Mouse (Mus musculus) T-helper 17 cell (primary cell): Measurements from ENCODE around the gene Pou3f1.

Source experiments
- in situ Hi-C, 2 experiments: fragments of 300-600 bp; cut with MboI, MseI; formaldehyde crosslinking; loops; 1 replicate in 1 of 2; 2 replicates in 1 of 2; pipeline ENCODE4 v1.15.1; 2025; ENCODE audit warnings: high pct_unique_total_duplicates in 2 of 2

The Pou3f1 gene

GRCm38 (mm10) chr4:124685453-124685852 is 28.8 kb downstream of the Pou3f1 start:
- in situ Hi-C loops: loop anchor here (10.0 to 25.0 kb wide), 3 partner anchors 751 to 1848 kb away; partner anchors contain the start of gene Ppt1 (in 1 of the 2)

- in situ Hi-C loops: loop anchor here (10.0 to 25.0 kb wide), 3 partner anchors 751 to 1849 kb away; partner anchors contain the start of gene Ppt1 (in 1 of the 2)
Measured at GRCm38 (mm10) chr4:124685897-124686402, 29.3 kb downstream of the Pou3f1 start.

- in situ Hi-C loops: loop anchor here in 1 of 2 experiments (25.0 kb wide), 2 partner anchors 954 to 1854 kb away; partner anchors contain the start of gene Ppt1
Measured at GRCm38 (mm10) chr4:124691455-124691854, 34.8 kb downstream of the Pou3f1 start.

GRCm38 (mm10) chr4:124692416-124692861 is 35.8 kb downstream of the Pou3f1 start:
- in situ Hi-C loops: loop anchor here in 1 of 2 experiments (25.0 kb wide), 2 partner anchors 955 to 1855 kb away; partner anchors contain the start of gene Ppt1

GRCm38 (mm10) chr4:124693135-124693894 is 36.7 kb downstream of the Pou3f1 start, which contains the start of gene Utp11:
Gene Utp11 (minus strand): TSS chr4:124693600.
- in situ Hi-C loops: loop anchor here in 1 of 2 experiments (25.0 kb wide), 2 partner anchors 956 to 1856 kb away; partner anchors contain the start of gene Ppt1

GRCm38 (mm10) chr4:124694572-124694971 is 38.0 kb downstream of the Pou3f1 start:
- in situ Hi-C loops: loop anchor here in 1 of 2 experiments (25.0 kb wide), 2 partner anchors 957 to 1857 kb away; partner anchors contain the start of gene Ppt1

- in situ Hi-C loops: loop anchor here (5.0 to 25.0 kb wide), 3 partner anchors 779 to 1859 kb away; partner anchors contain the start of genes 4930535I16Rik (in 1 of the 2), Ppt1 (in 1 of the 2) and Rragc (in 1 of the 2)
Measured at GRCm38 (mm10) chr4:124695786-124696516, 39.3 kb downstream of the Pou3f1 start.

GRCm38 (mm10) chr4:124699791-124700190 is 43.2 kb downstream of the Pou3f1 start:
- in situ Hi-C loops: loop anchor here (5.0 to 25.0 kb wide), 6 partner anchors 363 to 1862 kb away; partner anchors contain the start of genes 4930535I16Rik (in 1 of the 2), Dnali1 (in 1 of the 2), Ppt1 (in 1 of the 2) and Rragc (in 1 of the 2)

GRCm38 (mm10) chr4:124700248-124700971 is 43.8 kb downstream of the Pou3f1 start, which contains the start of gene Fhl3:
Gene Fhl3 (plus strand): TSS chr4:124700701.
- in situ Hi-C loops: loop anchor here (5.0 to 25.0 kb wide), 3 partner anchors 362 to 1126 kb away; partner anchors contain the start of genes Dnali1 (in 1 of the 2) and Snip1 (in 1 of the 2)

GRCm38 (mm10) chr4:124701052-124701845 is 44.6 kb downstream of the Pou3f1 start:
- in situ Hi-C loops: loop anchor here (5.0 to 25.0 kb wide), 3 partner anchors 361 to 1126 kb away; partner anchors contain the start of genes Dnali1 (in 1 of the 2) and Snip1 (in 1 of the 2)

- in situ Hi-C loops: loop anchor here (5.0 to 25.0 kb wide), 3 partner anchors 360 to 1127 kb away; partner anchors contain the start of genes Dnali1 (in 1 of the 2) and Snip1 (in 1 of the 2)
Measured at GRCm38 (mm10) chr4:124701916-124702315, 45.3 kb downstream of the Pou3f1 start.

- in situ Hi-C loops: loop anchor here (5.0 to 25.0 kb wide), 3 partner anchors 359 to 1129 kb away; partner anchors contain the start of genes Dnali1 (in 1 of the 2) and Snip1 (in 1 of the 2)
Measured at GRCm38 (mm10) chr4:124703406-124703805, 46.8 kb downstream of the Pou3f1 start.

- in situ Hi-C loops: loop anchor here (5.0 to 25.0 kb wide), 3 partner anchors 358 to 1129 kb away; partner anchors contain the start of genes Dnali1 (in 1 of the 2) and Snip1 (in 1 of the 2)
Measured at GRCm38 (mm10) chr4:124703881-124704796, 47.5 kb downstream of the Pou3f1 start.

GRCm38 (mm10) chr4:124704797-124705474 is 48.3 kb downstream of the Pou3f1 start:
- in situ Hi-C loops: loop anchor here (5.0 to 25.0 kb wide), 5 partner anchors 52 to 1130 kb away; partner anchors contain the start of genes Dnali1 (in 1 of the 2), Snip1 (in 1 of the 2) and Zc3h12a (in 1 of the 2)

- in situ Hi-C loops: loop anchor here in 1 of 2 experiments (5.0 to 25.0 kb wide), 4 partner anchors 52 to 1131 kb away; partner anchors contain the start of genes Dnali1, Snip1 and Zc3h12a
Measured at GRCm38 (mm10) chr4:124705661-124706269, 49.2 kb downstream of the Pou3f1 start.
